Mouse (Mus musculus) thymus, postnatal 14 days (tissue): ENCODE measurements around the gene C1qtnf4.
A peak's percentile ranks its signal among the peaks of the same experiment; 100 is the strongest.
"Not testable (repeated sequence)": the region's sequence is repeated elsewhere in the genome, so short reads cannot be mapped to it uniquely, and the experiment has no call there.

Experiments used
- DNase-seq: peaks from one replicate; pipeline ENCODE4 v3.0.0; 2021

Gene C1qtnf4

GRCm38 (mm10) chr2:90886436-90886835 lies 776 bp downstream of the C1qtnf4 start:
- no peak for DNase-seq

- DNase-seq, result no peak
These were observed 2.0 kb downstream of the C1qtnf4 start for GRCm38 (mm10) chr2:90887627-90888026.

- DNase-seq, result peak; percentile 67
These were observed 4.2 kb downstream of the C1qtnf4 start for GRCm38 (mm10) chr2:90889550-90890548.

DNA sequence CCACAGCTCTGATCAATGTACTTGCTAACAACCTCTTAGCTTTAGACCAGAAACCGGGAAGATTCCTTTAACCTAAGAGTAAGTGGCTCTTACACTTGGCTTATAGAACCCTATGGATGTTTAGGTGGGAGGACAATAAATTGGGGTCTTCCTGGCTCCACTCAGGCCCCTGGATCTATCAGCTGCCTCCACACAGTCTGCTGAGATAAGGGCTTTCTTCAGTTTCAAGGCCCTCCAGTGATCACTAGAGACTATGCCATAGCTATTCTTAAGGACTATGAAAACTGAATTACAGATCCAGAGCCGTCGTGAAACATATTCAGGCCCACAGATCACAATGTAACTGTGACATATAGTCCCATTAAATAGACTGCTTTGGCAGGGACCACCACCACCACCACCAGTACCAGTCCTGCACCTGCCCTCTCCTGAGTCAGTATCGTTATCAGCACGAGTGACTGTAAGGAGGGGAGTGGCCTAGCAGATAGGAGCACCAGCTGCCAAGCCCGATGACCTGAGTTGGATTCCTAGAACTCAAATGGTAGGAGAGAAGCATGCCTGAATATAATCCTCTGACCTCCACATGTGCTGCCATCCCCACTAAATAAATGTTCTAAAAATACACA lies 8.1 kb downstream of the C1qtnf4 start:
- no peak for DNase-seq

DNA sequence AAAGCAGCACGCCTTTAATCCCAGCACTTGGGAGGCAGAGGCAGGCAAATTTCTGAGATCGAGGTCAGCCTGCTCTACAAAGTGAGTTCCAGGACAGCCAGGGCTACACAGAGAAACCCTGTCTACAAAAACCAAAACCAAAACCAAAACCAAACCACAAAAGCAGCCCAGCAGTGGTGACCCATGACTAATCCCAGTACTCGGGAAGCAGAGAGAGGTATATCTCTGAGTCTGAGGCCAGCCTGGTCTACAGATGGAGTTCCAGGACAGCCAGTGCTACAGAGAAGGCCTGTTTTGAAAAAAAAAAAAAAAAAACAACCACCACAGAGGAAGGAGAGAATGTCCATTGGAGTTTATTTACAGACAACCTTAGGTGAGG lies 8.6 kb downstream of the C1qtnf4 start:
- DNase-seq, result not testable (repeated sequence)

- no peak for DNase-seq
These were observed 17.7 kb downstream of the C1qtnf4 start for GRCm38 (mm10) chr2:90903398-90903797.

GRCm38 (mm10) chr2:90904076-90904855 lies 18.6 kb downstream of the C1qtnf4 start, which contains the start of the genes Kbtbd4 and Ndufs3:
Kbtbd4 (plus strand) TSS chr2:90904740.
Ndufs3 (minus strand) TSS chr2:90904827.
- peak; percentile 90 for DNase-seq

GRCm38 (mm10) chr2:90904856-90905224 lies 19.2 kb downstream of the C1qtnf4 start:
- no peak for DNase-seq

GRCm38 (mm10) chr2:90906721-90907120 lies 21.1 kb downstream of the C1qtnf4 start:
- DNase-seq, result no peak

DNA sequence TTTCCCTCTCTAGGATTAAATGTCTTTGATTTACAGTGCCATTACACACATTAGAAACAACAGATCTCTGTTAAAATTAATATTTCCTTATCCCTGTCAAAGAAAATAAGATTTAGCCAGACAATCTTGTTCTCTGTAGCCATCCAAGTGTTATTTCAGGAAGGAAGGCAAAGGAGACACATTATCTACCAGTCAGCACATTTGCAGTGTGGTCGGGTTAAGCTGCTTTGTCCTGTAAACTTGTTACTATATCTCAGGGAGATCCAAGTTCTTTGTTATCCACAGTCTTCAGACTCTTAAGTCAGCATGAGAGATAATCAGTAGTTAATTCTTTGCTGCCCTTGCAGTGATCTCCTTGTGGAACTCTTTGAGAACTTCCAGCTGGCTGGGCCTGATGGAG lies 25.2 kb downstream of the C1qtnf4 start:
- DNase-seq, result no peak

DNA sequence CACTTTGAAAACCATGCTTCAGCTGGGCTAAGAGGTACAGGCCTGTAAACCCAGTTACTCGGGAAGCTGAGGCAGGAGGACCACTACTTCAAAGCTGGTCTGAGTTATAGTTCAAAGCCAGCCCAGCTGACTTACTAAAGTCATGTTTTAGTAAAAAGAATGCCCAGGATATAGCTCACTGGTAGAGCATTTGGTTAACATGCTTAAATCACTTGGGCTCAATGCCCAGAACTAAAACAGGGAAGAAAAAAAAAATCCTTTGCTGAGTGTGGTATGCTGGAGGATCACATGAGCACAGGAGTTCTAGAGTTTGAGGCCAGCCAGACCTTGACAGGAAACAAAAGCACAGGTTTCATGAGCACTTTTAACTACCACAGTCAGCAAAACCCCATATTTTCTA lies 26.0 kb downstream of the C1qtnf4 start:
- no peak for DNase-seq

DNA sequence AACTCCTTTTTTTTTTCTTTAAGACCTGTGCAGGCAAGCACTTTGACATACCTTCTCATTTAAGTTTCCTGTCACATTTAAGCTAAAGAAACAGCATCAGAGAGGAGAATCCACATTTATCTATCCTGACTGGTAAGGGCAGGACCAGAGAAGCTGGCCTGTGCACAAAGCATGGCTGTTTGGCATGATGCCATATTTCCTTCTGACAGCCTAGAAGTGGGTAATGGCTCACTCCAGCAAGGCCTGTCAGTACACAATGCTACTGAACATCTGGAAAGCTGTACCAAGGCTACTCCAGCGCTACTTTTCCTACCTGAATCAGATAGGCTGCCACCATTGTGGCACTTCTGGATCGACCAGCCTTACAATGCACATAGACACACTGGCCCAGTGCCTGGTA lies 28.0 kb downstream of the C1qtnf4 start:
- no peak for DNase-seq

DNA sequence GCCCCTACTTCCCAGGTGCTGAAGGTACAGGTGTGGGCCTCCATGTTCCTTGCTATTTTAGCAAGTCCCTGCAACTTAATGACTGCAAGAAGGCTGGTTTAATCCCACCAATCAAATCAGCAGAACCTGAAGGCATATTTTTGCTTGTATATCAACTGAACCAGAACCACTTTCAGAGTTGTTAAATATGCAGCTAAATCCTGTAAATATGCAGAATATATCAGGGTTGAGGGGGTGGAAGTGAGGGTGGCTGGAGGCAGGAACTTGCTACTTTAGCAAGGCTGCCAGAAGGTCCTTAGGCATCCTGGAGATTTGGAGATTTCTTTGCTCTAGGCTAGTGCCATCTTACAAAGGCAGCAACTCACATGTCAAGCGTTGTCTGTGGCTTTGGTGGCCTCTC lies 29.9 kb downstream of the C1qtnf4 start:
- no peak for DNase-seq

DNA sequence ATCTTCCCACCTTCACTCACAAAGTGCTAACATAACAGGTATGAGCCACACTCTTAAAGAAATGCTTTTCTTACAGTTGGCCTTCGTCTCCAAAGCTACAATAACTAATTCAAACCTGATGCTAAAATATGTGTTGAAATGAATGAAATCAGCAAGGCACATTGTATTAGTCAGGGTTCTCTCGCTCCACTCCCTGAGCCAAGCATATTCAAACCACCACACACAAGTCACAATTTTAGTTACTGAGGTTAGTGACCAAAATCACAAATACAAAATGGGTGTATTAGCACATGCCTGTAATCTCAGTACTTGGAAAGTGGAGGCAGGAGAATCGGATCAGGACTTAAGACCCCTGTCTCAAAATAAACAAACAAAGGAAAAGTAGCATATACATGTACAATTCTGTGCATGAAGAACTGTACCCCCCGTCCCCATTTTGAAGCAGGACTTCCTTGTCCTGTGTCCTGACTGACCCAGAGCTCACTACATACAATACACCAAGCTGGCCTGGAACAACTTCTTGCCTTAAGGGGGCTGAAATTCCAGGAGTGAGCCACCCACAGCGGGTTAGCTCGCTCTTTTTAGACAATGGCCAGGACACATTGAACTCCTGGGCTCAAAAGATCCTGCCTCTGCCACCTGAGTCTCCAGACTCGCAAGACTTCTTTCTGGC lies 31.0 kb downstream of the C1qtnf4 start:
- DNase-seq, result no peak

DNA sequence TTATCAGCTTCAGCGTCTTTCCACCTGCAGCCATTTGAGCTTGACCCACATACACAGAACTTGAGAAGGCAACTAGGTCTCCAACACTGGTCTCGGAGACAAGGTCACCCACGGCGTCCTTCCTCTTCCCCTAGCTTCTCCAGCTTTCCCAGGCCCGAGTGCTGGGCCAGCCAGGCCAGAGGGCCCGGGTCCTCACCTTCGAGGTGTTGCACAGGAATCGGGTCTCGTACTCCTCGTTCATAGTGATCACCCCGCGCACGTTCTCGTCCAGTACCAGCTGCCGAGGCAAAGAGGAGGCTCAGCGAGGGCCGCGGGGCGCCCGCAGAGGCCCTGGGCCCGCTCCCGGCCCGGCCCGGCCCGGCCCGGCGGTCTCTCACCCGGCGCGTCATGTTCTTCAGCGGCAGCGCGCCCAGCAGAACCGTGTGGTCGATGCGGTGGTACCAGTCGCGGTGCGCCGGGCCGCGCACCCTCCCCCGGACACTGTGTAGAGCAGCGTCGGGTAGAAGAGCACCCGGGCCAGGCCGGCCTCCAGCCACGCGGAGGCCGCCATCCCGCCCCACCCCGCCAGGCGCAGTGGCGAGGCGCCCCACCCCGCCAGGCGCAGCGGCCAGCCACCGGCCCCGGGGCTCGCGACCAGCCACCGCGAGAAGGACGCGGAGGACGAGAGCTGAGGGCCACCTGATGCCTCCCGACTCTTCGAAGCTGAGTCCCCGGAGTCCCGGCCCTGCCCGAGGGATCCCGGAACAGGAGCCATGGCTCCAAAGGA lies 31.8 kb downstream of the C1qtnf4 start:
- DNase-seq, result peak; percentile 54

DNA sequence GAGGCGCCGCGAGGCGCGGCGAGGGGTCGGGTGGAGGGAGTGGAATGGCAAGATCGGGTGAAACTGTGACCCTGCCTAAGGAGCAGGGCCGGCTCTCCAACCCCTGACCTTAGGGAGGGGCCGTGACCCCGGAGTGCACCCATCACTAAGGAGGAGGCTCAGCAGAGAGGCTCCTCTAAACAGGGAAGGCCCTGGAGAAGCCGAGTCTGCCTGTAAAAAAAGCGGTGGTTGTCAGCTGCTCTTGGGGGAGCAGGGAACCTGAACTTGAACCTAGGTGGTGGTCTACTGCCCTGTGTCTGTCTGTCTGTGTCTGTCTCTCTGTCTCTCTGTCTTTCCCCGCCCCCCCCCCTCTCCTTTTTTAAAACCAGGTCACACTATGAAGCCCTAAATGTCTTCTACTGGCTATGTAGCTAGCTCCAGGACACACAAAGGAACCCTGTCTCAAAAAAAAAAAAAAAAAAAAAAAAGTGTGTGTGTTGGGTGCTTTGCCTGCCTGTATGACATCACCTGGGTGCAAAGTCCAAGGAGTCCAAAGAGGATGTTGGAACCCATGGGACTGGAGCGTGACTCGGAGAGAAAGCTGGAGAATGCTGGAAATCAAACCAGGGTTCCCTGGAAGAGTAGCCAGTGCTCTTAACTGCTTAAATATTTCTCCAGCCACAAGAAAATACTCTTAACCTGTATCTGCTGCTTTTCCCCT lies 32.5 kb downstream of the C1qtnf4 start:
- no peak for DNase-seq

- DNase-seq, result no peak
These were observed 35.5 kb downstream of the C1qtnf4 start for GRCm38 (mm10) chr2:90921178-90921577.

DNA sequence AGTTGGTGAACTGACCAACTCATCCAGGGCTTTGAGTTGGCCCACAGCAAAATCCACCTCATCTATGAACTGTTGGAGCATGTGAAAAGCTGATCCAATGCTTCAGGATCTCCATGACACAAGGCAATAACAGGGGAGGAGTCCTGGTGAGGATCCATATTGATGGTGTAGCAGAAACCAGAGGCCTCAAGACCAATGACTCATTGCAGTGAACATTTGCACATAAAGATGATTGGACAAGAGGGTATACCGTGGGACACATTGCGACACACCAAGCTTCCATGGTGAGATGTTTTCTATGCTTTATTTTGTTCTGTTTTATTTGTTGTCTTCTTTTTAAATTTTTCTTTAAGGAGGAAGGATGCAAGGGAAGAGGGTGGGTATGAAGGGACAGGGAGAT lies 37.0 kb downstream of the C1qtnf4 start:
- DNase-seq, result no peak

DNA sequence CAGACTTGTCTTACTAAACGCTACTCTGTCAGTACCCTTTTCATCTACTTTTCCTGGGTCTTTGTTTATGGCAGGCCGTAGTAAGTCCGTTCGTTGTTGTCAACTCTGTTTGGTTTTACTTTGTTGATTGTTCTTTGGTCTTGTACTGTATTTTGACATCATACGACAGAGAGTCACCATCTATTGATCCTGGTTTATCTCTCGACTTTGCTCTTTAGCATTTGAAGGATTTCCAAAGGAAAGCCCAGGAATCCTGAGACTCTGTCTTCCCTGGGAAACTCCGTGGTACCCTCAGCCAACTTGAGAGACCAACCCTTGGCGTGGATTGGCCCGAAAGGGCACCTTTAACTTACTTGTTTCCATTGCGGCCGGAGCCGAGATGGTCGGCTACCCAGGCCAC lies 42.9 kb downstream of the C1qtnf4 start:
- DNase-seq, result no peak

GRCm38 (mm10) chr2:90931829-90932228 lies 46.2 kb downstream of the C1qtnf4 start:
- DNase-seq, result no peak

DNA sequence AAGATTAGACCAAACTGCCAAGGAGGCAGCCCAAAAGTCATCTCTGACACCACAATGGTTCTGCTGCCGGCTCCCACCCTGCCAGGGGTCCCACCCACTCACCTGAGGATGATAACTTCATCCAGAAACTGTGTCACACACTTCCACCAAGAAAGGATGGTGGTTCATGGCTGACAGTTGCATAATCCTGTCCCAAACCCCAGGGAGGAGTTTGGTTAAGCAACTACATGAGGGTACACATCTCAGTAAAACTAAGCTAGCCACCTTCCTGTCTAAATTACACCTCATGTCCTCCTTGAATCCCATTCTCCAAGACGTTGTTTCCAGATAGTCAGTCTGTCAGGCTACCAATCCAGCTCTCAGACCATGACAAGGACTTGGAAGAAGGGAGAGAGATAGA lies 46.6 kb downstream of the C1qtnf4 start:
- no peak for DNase-seq
